Mouse (Mus musculus): ENCODE measurements around the gene Adig. TPM values are rescaled to one million over a fixed set of nuclear protein-coding genes. Genes with fewer than 3 reads are reported as not detected.

Adig gene
- polyA plus RNA-seq, 1 experiment from 2014 or later: not detected

DNA sequence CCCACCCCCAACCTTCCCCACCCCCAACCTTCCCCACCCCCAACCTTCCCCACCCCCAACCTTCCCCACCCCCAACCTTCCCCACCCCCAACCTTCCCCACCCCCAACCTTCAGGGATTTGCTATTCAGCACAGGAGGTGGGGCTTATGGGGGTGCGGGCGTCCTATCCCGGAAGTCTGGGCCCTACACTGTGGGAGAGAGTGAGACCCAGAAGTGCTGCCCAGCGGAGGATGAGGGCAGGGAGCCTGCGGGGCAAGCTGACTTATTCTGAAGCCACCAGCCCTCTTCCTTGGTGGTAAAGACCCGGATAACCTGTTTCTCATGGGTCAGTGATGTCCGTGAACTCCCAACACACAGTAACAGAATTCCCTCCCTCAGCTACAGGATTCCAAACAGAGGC is 52.8 kb downstream of the Adig start:
- H3K27me3 ChIP-seq (ENCODE audit: control insufficient read depth, insufficient read depth, low read length): peaks cover 17% of the 10 kb centered on the region; the same call in 1 of the 2 replicates
- WGBS: 2% methylated on average over 7 of the region's 7 CpGs

DNA sequence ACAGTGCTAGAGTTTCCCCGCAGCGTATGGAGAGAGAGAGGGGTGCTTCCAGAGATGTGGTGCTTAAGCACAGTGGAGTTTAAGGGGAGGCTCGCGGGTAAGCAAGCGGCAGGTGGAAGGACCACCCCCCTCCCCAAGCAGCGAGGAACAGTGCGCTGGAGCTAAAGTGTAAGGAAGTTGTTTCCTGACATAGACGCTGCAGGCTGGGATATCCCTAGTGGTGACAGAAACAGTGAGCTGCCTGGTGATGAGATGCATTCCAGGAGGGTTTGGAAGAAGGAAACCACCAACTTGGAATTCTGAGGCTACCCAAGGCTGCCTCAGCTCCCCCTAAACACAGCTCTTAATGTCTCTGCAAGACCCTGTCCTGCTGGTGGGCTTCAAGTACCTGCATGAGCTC is 53.4 kb downstream of the Adig start:
- ATAC-seq (ENCODE audit: low FRiP score) (0 out of 2 replicates have a peak, but pooled peaks have one; percentile 11), DNase-seq (ENCODE audit: low spot score) (no peak)
- Histone ChIP-seq H3K9me3 (ENCODE audit: control insufficient read depth, low read length) (no peaks in the 10 kb centered on the region), H3K4me3 (replicated peaks; ENCODE audit: low read length) (peak overlapping the region; percentile 23), H3K4me2 (replicated peaks) (peak overlapping the region; percentile 53), H3K36me3 (replicated peaks; ENCODE audit: control insufficient read depth, insufficient read depth) (no peaks in the 10 kb centered on the region), H3K9ac (peak overlapping the region; percentile 44), H3K27ac (peak overlapping the region; percentile 22; the same call in 1 of the 2 replicates), H3K4me1 (replicated peaks; ENCODE audit: control insufficient read depth, insufficient read depth, low read length) (peaks cover 25% of the 10 kb centered on the region), H3K27me3 (ENCODE audit: control insufficient read depth, insufficient read depth, low read length) (peaks cover 17% of the 10 kb centered on the region; the same call in 1 of the 2 replicates)
- WGBS: 7% methylated on average over 8 of the region's 8 CpGs

More for the DNA sequence above, 52.8 kb downstream of the Adig start:
- Histone ChIP-seq H3K27ac (no peak overlapping the region), H3K9ac (peak overlapping the region; percentile 44; the same call in 1 of the 2 replicates), H3K4me1 (replicated peaks; ENCODE audit: control insufficient read depth, insufficient read depth, low read length) (peaks cover 20% of the 10 kb centered on the region), H3K4me3 (replicated peaks; ENCODE audit: low read length) (no peak overlapping the region), H3K9me3 (ENCODE audit: control insufficient read depth, low read length) (no peaks in the 10 kb centered on the region), H3K36me3 (replicated peaks; ENCODE audit: control insufficient read depth, insufficient read depth) (no peaks in the 10 kb centered on the region), H3K4me2 (replicated peaks) (peak overlapping the region; percentile 53; the same call in 1 of the 2 replicates)
- ATAC-seq (ENCODE audit: low FRiP score) (no peak), DNase-seq (ENCODE audit: low spot score) (no peak)

DNA sequence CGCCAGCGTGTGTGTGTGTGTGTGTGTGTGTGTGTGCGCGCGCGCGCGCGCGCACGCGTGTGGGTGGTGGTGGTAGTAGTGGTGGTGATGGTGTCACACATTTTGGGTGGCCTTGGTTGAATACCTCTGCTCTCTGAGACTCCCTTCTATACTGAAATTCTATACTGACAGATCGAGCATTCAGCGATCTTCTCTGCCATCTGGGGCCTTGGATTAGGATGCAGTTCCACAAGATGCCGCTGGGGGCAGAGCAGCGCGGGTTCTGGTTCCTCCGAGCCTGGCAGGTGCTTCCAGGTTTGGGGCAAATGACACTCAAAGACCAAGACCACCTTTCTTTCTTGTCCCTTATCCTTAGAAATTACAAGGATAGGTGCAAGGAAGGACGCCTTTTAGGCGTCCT is 53.8 kb downstream of the Adig start:
- peaks cover 17% of the 10 kb centered on the region; the same call in 1 of the 2 replicates for H3K27me3 ChIP-seq (ENCODE audit: control insufficient read depth, insufficient read depth, low read length)
- peak; percentile 87 for DNase-seq (ENCODE audit: low spot score)
- peak overlapping the region; percentile 22 for H3K27ac ChIP-seq
- under 1% methylated on average over 20 of the region's 20 CpGs for WGBS
- H3K36me3 ChIP-seq (replicated peaks; ENCODE audit: control insufficient read depth, insufficient read depth): no peaks in the 10 kb centered on the region
- H3K4me1 ChIP-seq (replicated peaks; ENCODE audit: control insufficient read depth, insufficient read depth, low read length): peaks cover 29% of the 10 kb centered on the region
- peak overlapping the region; percentile 44 for H3K9ac ChIP-seq
- peak; percentile 15; the same call in 1 of the 2 replicates for ATAC-seq (ENCODE audit: low FRiP score)
- H3K9me3 ChIP-seq (ENCODE audit: control insufficient read depth, low read length): no peaks in the 10 kb centered on the region
- H3K4me2 ChIP-seq (replicated peaks): peak overlapping the region; percentile 53
- peak overlapping the region; percentile 23 for H3K4me3 ChIP-seq (replicated peaks; ENCODE audit: low read length)

DNA sequence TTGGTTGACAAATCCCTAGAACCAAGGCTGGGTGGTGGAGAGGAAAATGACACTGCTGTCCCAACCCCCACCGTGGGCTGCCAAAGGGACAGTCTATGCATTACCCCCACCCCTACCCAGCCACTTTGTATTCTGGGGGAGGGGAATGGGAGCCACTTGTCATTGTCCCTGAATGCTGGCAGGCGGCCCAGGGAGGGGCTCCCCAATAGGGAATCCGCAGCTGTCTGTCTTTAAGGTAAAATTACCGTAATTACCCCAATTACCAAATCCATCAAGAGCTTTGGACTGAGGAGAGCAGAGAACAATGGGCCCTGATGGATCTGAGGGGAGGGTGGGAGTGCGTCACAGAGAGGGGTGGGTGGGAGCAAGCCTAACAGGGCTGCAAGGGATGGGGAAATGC is 54.3 kb downstream of the Adig start:
- DNase-seq (ENCODE audit: low spot score) (no peak), ATAC-seq (ENCODE audit: low FRiP score) (no peak)
- Histone ChIP-seq H3K36me3 (replicated peaks; ENCODE audit: control insufficient read depth, insufficient read depth) (no peaks in the 10 kb centered on the region), H3K4me1 (replicated peaks; ENCODE audit: control insufficient read depth, insufficient read depth, low read length) (peaks cover 34% of the 10 kb centered on the region), H3K9ac (no peak overlapping the region), H3K27ac (peak overlapping the region; percentile 22), H3K9me3 (ENCODE audit: control insufficient read depth, low read length) (no peaks in the 10 kb centered on the region), H3K4me3 (replicated peaks; ENCODE audit: low read length) (no peak overlapping the region), H3K27me3 (ENCODE audit: control insufficient read depth, insufficient read depth, low read length) (peaks cover 17% of the 10 kb centered on the region; the same call in 1 of the 2 replicates), H3K4me2 (replicated peaks) (peak overlapping the region; percentile 53; the same call in 1 of the 2 replicates)
- 7% methylated on average over 5 of the region's 5 CpGs for WGBS

Other genes with a start within 250 kb of the Adig start
- not detected in 2 replicates for gene Bpi, start 244.5 kb upstream of the Adig start, polyA plus RNA-seq (2014; fragmentation: Nextera tagmentation; extraction: Ambion mirVana)
- gene Lbp, start 196.1 kb upstream of the Adig start, polyA plus RNA-seq (2014; fragmentation: Nextera tagmentation; extraction: Ambion mirVana): 5.0 TPM in 2 replicates
- gene Snhg11, start 127.0 kb upstream of the Adig start, polyA plus RNA-seq (2014; fragmentation: Nextera tagmentation; extraction: Ambion mirVana): 412 and 543 TPM in 2 replicates
- 29.7 and 34.7 TPM in 2 replicates for gene Ralgapb, start 92.8 kb upstream of the Adig start, polyA plus RNA-seq (2014; fragmentation: Nextera tagmentation; extraction: Ambion mirVana)
- 1.5 TPM in 2 replicates for gene Arhgap40, start 10.2 kb downstream of the Adig start, polyA plus RNA-seq (2014; fragmentation: Nextera tagmentation; extraction: Ambion mirVana)
- gene Slc32a1, start 108.2 kb downstream of the Adig start, polyA plus RNA-seq (2014; fragmentation: Nextera tagmentation; extraction: Ambion mirVana): 8.7 and 11.5 TPM in 2 replicates
- gene Actr5, start 122.3 kb downstream of the Adig start, polyA plus RNA-seq (2014; fragmentation: Nextera tagmentation; extraction: Ambion mirVana): 14.6 TPM in 2 replicates
- gene Ppp1r16b, start 162.8 kb downstream of the Adig start, polyA plus RNA-seq (2014; fragmentation: Nextera tagmentation; extraction: Ambion mirVana): 20.0 and 20.8 TPM in 2 replicates